ENCODE assay signal across 9 mouse cellular contexts in the genomic region with DNA sequence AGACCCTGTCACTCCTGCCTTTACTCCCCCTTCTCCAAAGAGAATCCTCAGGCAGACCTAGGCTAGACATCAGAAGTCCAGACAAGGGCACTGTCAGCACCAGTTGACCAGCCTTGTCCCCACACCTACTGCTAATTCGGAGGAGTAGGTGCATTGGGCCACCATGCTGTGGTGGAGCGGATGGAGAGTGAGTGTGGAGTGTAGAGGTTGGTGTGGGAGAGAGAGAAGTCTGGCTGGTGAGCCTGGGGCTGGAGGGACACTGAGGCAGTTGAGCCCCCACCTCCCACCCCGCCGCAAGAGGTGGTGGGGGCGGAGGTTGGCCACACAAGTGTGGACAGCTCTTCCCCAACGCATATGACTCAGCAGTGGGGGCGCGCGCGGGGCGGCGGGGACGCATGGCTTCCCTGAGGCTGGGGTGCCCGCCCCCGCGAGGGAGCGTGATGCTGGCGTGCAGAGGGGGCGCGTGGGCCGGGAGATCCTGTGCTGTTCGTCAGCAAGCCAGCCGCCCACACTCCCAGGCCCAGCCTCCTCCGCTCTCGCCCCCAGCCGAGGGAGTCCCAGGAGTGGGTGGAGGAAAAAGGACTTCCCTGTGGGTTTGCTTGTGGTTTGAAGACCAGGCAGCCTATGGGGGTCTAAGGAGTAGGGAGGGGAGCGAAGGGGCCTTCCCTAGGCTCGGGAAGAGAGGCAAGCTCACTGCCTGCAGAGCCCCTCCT. TPM values are rescaled to one million over a fixed set of nuclear protein-coding genes. Genes with fewer than 3 reads are reported as not detected.
DNase-seq lines count a peak whose midpoint lies in the region; ATAC-seq and TF ChIP-seq lines count a peak whose summit lies in the region.
"Had no signal": no experiment of that assay in that cellular context is flagged by ENCODE, and none has a peak within 500 bp of the region (broad histone marks: within the 10 kb centered on the region; RNA-seq: fewer than 3 reads in every experiment).

No protein-coding gene starts in this region.

- H3K4me1 ChIP-seq in intestine, embryonic 14.5 days (replicated peaks; ENCODE audit: control insufficient read depth, insufficient read depth, low read length), result no peaks in the 10 kb centered on the region
- no peaks in the 10 kb centered on the region for H3K4me1 ChIP-seq in intestine, embryonic 16.5 days (ENCODE audit: control insufficient read depth, insufficient read depth, low read length)
- H3K4me1 ChIP-seq in ES-E14 (ENCODE audit: control insufficient read depth in 2 of 2, insufficient read depth in 2 of 2, low read length in 2 of 2, poor library complexity in 1 of 2), result 0 out of 4 replicates have a peak, but pooled peaks cover 0 to 2% of the 10 kb centered on the region in 2 experiments
- H3K4me1 ChIP-seq in forebrain, embryonic 15.5 days, result peaks cover 12% of the 10 kb centered on the region
- peaks cover 11% of the 10 kb centered on the region for H3K4me1 ChIP-seq in midbrain, embryonic 10.5 days

- peaks cover 6% of the 10 kb centered on the region; the same call in 1 of the 2 replicates for H3K27me3 ChIP-seq in intestine, embryonic 14.5 days (replicated peaks; ENCODE audit: control insufficient read depth, insufficient read depth, low read length)
- peaks cover 10% of the 10 kb centered on the region for H3K27me3 ChIP-seq in intestine, embryonic 16.5 days (replicated peaks; ENCODE audit: control insufficient read depth, insufficient read depth, low read length)
- H3K27me3 ChIP-seq in forebrain, embryonic 15.5 days, result no peaks in the 10 kb centered on the region
- H3K27me3 ChIP-seq in midbrain, embryonic 10.5 days (ENCODE audit: low read depth, poor library complexity, severe bottlenecking), result peaks cover 27% of the 10 kb centered on the region

- no peak overlapping the region for H3K9ac ChIP-seq in intestine, embryonic 14.5 days (ENCODE audit: low read length)
- no peak overlapping the region for H3K9ac ChIP-seq in intestine, embryonic 16.5 days (ENCODE audit: low read depth, low read length)
- no peak overlapping the region for H3K9ac ChIP-seq in ES-E14 (ENCODE audit: insufficient read depth, low read depth, low read length, poor library complexity, severe bottlenecking)
- no peak overlapping the region for H3K9ac ChIP-seq in forebrain, embryonic 15.5 days (replicated peaks)
- H3K9ac ChIP-seq: liver, embryonic 14.5 days had no signal

- WGBS in intestine, embryonic 14.5 days, result 5% methylated on average over 28 of the region's 28 CpGs
- 7% methylated on average over 18 of the region's 28 CpGs for WGBS in intestine, embryonic 16.5 days
- 5% methylated on average over 28 of the region's 28 CpGs for WGBS in forebrain, embryonic 15.5 days
- WGBS in midbrain, embryonic 10.5 days, result 4% methylated on average over 28 of the region's 28 CpGs

- no peak for DNase-seq in intestine, embryonic 14.5 days (ENCODE audit: low spot score)
- DNase-seq in ES-E14 (ENCODE audit: low read depth, low spot score), result no peak
- DNase-seq in midbrain, embryonic 10.5 days (ENCODE audit: low spot score), result no peak
- no peak for DNase-seq in embryo, embryonic 9.5 days (ENCODE audit: extremely low spot score)
- no peak for DNase-seq in gastrocnemius, postnatal 25 days
- DNase-seq in kidney, postnatal 10 days, result no peak

- peak overlapping the region; percentile 21 for H3K4me2 ChIP-seq in intestine, embryonic 14.5 days (ENCODE audit: low read length)
- H3K4me2 ChIP-seq in intestine, embryonic 16.5 days (ENCODE audit: low read depth, low read length), result no peak overlapping the region
- H3K4me2 ChIP-seq in forebrain, embryonic 15.5 days (replicated peaks), result peak overlapping the region; percentile 38

- H3K27ac ChIP-seq in intestine, embryonic 14.5 days (ENCODE audit: low read depth), result no peak overlapping the region
- no peak overlapping the region for H3K27ac ChIP-seq in intestine, embryonic 16.5 days (ENCODE audit: low read length)
- H3K27ac ChIP-seq in ES-E14 (ENCODE audit: insufficient read depth, low read depth, low read length, poor library complexity, severe bottlenecking), result no peak overlapping the region
- no peak overlapping the region for H3K27ac ChIP-seq in forebrain, embryonic 15.5 days (replicated peaks)
- H3K27ac ChIP-seq in midbrain, embryonic 10.5 days (replicated peaks), result peak overlapping the region; percentile 33
- H3K27ac ChIP-seq: liver, embryonic 14.5 days had no signal

- H3K36me3 ChIP-seq in intestine, embryonic 14.5 days (ENCODE audit: control insufficient read depth, insufficient read depth, low read length), result no peaks in the 10 kb centered on the region
- H3K36me3 ChIP-seq in intestine, embryonic 16.5 days (ENCODE audit: control insufficient read depth, insufficient read depth, low read length), result no peaks in the 10 kb centered on the region
- no peaks in the 10 kb centered on the region for H3K36me3 ChIP-seq in ES-E14 (ENCODE audit: control insufficient read depth, insufficient read depth, low read length, poor library complexity, severe bottlenecking)
- H3K36me3 ChIP-seq in forebrain, embryonic 15.5 days, result no peaks in the 10 kb centered on the region
- no peaks in the 10 kb centered on the region for H3K36me3 ChIP-seq in midbrain, embryonic 10.5 days

- in situ Hi-C loops in ES-E14 (cut with MboI; ENCODE audit: low sequenced_read_pairs in 2 of 2, unreplicated experiment in 2 of 2), result no loop called here

- peak overlapping the region; percentile 6; the same call in 1 of the 2 replicates for H3K4me3 ChIP-seq in intestine, embryonic 14.5 days (ENCODE audit: low read depth, low read length)
- H3K4me3 ChIP-seq in intestine, embryonic 16.5 days (ENCODE audit: low read length), result no peak overlapping the region
- peak overlapping the region; percentile 42 to 43; a peak in 3 of 4 replicates for H3K4me3 ChIP-seq in ES-E14 (ENCODE audit: insufficient read depth in 1 of 2, low read depth in 1 of 2, low read length in 2 of 2, poor library complexity in 1 of 2, severe bottlenecking in 1 of 2)
- H3K4me3 ChIP-seq in forebrain, embryonic 15.5 days, result peak overlapping the region; percentile 7; the same call in 1 of the 2 replicates
- peak overlapping the region; percentile 41 for H3K4me3 ChIP-seq in midbrain, embryonic 10.5 days

- H3K9me3 ChIP-seq in intestine, embryonic 14.5 days (ENCODE audit: control insufficient read depth, low read length), result no peaks in the 10 kb centered on the region
- no peaks in the 10 kb centered on the region for H3K9me3 ChIP-seq in intestine, embryonic 16.5 days (ENCODE audit: control insufficient read depth, low read length)
- no peaks in the 10 kb centered on the region for H3K9me3 ChIP-seq in ES-E14 (ENCODE audit: control insufficient read depth, insufficient read depth, low read depth, low read length)
- H3K9me3 ChIP-seq in forebrain, embryonic 15.5 days, result no peaks in the 10 kb centered on the region
- no peaks in the 10 kb centered on the region for H3K9me3 ChIP-seq in midbrain, embryonic 10.5 days (replicated peaks)

- no peak for ATAC-seq in intestine, embryonic 14.5 days (replicated peaks; ENCODE audit: low FRiP score, low TSS enrichment, low read depth)
- no peak for ATAC-seq in intestine, embryonic 16.5 days
- peak; percentile 32 for ATAC-seq in forebrain, embryonic 15.5 days (replicated peaks)

TF ChIP-seq in ES-E14, 5 proteins besides CTCF, POLR2A, EP300 and RAD21:
- TF ChIP-seq MAFK (IDR thresholded peaks at IDR 0.05; ENCODE audit: insufficient read depth, low read depth, low read length) (no peak), ZNF384 (IDR thresholded peaks at IDR 0.05; ENCODE audit: low read depth, low read length) (no peak), CHD2 (IDR thresholded peaks at IDR 0.05; ENCODE audit: low read depth, low read length) (no peak), ZC3H11A (IDR thresholded peaks at IDR 0.05; ENCODE audit: borderline replicate concordance, low read depth, low read length) (no peak), HCFC1 (IDR thresholded peaks at IDR 0.05; ENCODE audit: borderline replicate concordance, insufficient read depth, low read length) (no peak)
TF ChIP-seq in ES-E14: peak in this region for 0.

RNA-seq across cellular contexts. Expression of gene Iqsec3, which starts 10.7 kb away (rescaled TPM):
- 0.13 and 0.42 TPM in 2 replicates for polyA plus RNA-seq in intestine, embryonic 14.5 days (2014; fragmentation: Nextera tagmentation; extraction: Ambion mirVana)
- 0.13 TPM in 2 replicates for polyA plus RNA-seq in intestine, embryonic 16.5 days (2015; fragmentation: Nextera tagmentation; extraction: Ambion mirVana)
- total RNA-seq in ES-E14 (2012; rRNA removed), result 0.18 and 0.26 TPM in 2 replicates
- 4.8 and 5.1 TPM in 2 replicates for polyA plus RNA-seq in forebrain, embryonic 15.5 days (2015; fragmentation: Nextera tagmentation; extraction: Ambion mirVana)
- polyA plus RNA-seq in midbrain, embryonic 10.5 days (2016; fragmentation: Nextera tagmentation; extraction: Ambion mirVana), result 0.23 and 0.67 TPM in 2 replicates
- 1 to 10 TPM in 1 of 2 experiments, under 1 TPM in 1; 0.95 to 1.3 TPM for total RNA-seq in gastrocnemius, postnatal 25 days (2021)
